Mouse (Mus musculus) thymus, adult 2 months (tissue): ENCODE data around the gene Ccdc148. TPM values are rescaled to one million over a fixed set of nuclear protein-coding genes. Genes with fewer than 3 reads are reported as not detected.

Experiments
- DNase-seq: peaks from one replicate; pipeline ENCODE4 v3.0.0; 2021
- H3K27ac ChIP-seq: fragments of 200-500 bp; 2 replicates; pipeline ENCODE4 v1.5.1; 2012; ENCODE audit warnings: low read length, control low read depth; ENCODE audit not compliant: control insufficient read depth, insufficient read depth
- H3K27me3 ChIP-seq: fragments of 200-500 bp; 2 replicates; pipeline ENCODE4 v1.6.1; 2012; ENCODE audit warnings: mild to moderate bottlenecking, low read length, moderate library complexity, mixed read lengths; ENCODE audit not compliant: control insufficient read depth, insufficient read depth
- H3K36me3 ChIP-seq: fragments of 200-500 bp; 2 replicates; pipeline ENCODE4 v1.6.1; 2012; ENCODE audit warnings: mild to moderate bottlenecking, low read length, moderate library complexity; ENCODE audit not compliant: control insufficient read depth, insufficient read depth
- H3K4me1 ChIP-seq: fragments of 200-500 bp; replicated peaks from 2 replicates; pipeline ENCODE4 v1.6.1; 2012; ENCODE audit warnings: low read length; ENCODE audit not compliant: control insufficient read depth, insufficient read depth
- H3K4me3 ChIP-seq: fragments of 200-500 bp; 2 replicates; pipeline ENCODE4 v1.5.1; 2012; ENCODE audit warnings: mild to moderate bottlenecking, low read length, control low read depth, moderate library complexity; ENCODE audit not compliant: control insufficient read depth, insufficient read depth
- CTCF ChIP-seq: fragments of 200-500 bp; IDR thresholded peaks from 2 replicates; pipeline ENCODE4 v1.5.1; 2012; ENCODE audit warnings: mild to moderate bottlenecking, control low read depth, low read length, moderate library complexity, borderline replicate concordance; ENCODE audit not compliant: control insufficient read depth, poor library complexity, insufficient read depth; ENCODE audit errors: extremely low read depth
- POLR2A ChIP-seq: fragments of 200-500 bp; IDR thresholded peaks from 2 replicates; pipeline ENCODE4 v1.6.1; 2012; ENCODE audit warnings: mild to moderate bottlenecking, low read length, control low read depth, moderate library complexity; ENCODE audit not compliant: control insufficient read depth, poor library complexity, insufficient read depth; ENCODE audit errors: extremely low read depth
- WGBS: fragments of 180-500 bp; shearing (Covaris S2); methylation state at CpG from one replicate; pipeline ENCODE4 v1.1.7; 2018; 5-methylcytosine and 5-hydroxymethylcytosine counted together
- polyA plus RNA-seq: library from polyadenylated mRNA; depleted of rRNA; stranded (reverse); fragments of >200 nt; gene quantifications from 2 replicates; pipeline ENCODE4 v1.2.3, GENCODE M21; 2012

The Ccdc148 gene
- polyA plus RNA-seq, 1 experiment: 0.36 TPM

DNA sequence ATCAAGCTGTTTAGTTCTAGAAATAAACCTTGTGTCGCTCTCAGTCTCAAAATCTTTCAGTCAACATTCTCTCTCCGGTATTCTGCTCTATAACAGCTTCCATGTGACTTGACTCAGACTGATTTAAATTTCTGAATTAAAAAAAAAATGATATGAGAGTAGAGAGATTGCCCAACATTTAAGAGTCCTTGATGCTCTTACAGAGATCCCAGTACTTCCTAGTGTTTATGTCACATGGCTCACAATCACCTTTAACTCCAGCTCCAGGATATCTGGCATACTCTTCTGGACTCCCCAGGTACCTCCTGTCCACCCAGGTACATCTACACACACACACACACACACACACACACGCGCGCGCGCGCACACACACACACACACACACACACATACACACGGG, 248.1 kb downstream of the Ccdc148 start:
- H3K27me3 ChIP-seq: no peaks in the 10 kb centered on the region
- H3K27ac ChIP-seq: no peak overlapping the region
- TF ChIP-seq POLR2A (no peak), CTCF (no peak)
- H3K4me3 ChIP-seq: no peak overlapping the region
- no peaks in the 10 kb centered on the region for H3K36me3 ChIP-seq
- peaks cover 2% of the 10 kb centered on the region; the same call in 1 of the 2 replicates for H3K4me1 ChIP-seq
- DNase-seq: no peak
- 89% methylated on average over 9 of the region's 9 CpGs for WGBS

GRCm38 (mm10) chr2:58906814-58907516, 253.5 kb downstream of the Ccdc148 start:
- no peaks in the 10 kb centered on the region for H3K27me3 ChIP-seq
- H3K36me3 ChIP-seq: no peaks in the 10 kb centered on the region
- H3K4me1 ChIP-seq: peaks cover 6% of the 10 kb centered on the region
- H3K27ac ChIP-seq: peak overlapping the region; percentile 49
- WGBS: 5% methylated on average over 14 of the region's 14 CpGs
- peak; percentile 13 for DNase-seq
- TF ChIP-seq POLR2A (no peak), CTCF (no peak)
- 0 out of 2 replicates have a peak overlapping the region, but pooled peaks have one; percentile 8 for H3K4me3 ChIP-seq

DNA sequence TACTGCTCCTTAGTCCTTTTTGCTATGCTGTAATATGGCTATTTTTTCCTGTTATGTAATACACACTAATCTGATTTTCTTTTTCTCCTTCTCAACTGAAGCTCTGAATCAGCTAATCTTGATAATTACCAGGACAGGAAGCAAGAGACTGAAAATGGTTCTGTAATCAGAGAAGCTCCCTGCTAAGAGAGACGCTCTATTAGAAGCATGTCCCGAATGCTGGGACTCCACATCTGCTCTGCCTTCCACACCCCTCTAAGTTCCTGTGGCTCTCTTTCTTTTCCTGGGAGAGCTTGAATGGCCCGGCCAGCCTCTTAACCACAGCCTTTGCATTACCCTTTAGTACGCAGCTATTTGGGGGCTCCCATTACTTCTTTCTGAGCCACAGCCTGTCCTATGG, 255.4 kb downstream of the Ccdc148 start:
- TF ChIP-seq POLR2A: no peak
- no peak for TF ChIP-seq CTCF
- H3K27me3 ChIP-seq: no peaks in the 10 kb centered on the region
- H3K36me3 ChIP-seq: no peaks in the 10 kb centered on the region
- DNase-seq: no peak
- H3K27ac ChIP-seq: no peak overlapping the region
- H3K4me1 ChIP-seq: peaks cover 6% of the 10 kb centered on the region
- H3K4me3 ChIP-seq: no peak overlapping the region
- 70% methylated on average over 4 of the region's 4 CpGs for WGBS

- Histone ChIP-seq H3K27me3 (no peaks in the 10 kb centered on the region), H3K27ac (no peak overlapping the region), H3K4me3 (no peak overlapping the region), H3K4me1 (no peaks in the 10 kb centered on the region), H3K36me3 (no peaks in the 10 kb centered on the region)
- WGBS: 87% methylated on average over 3 of the region's 3 CpGs
- no peak for DNase-seq
- TF ChIP-seq POLR2A (no peak), CTCF (no peak)
Observed at GRCm38 (mm10) chr2:58879876-58880275, 280.6 kb downstream of the Ccdc148 start.

GRCm38 (mm10) chr2:58859134-58859533, 301.3 kb downstream of the Ccdc148 start, which contains the start of gene Gm11099:
TSS of gene Gm11099 (plus strand) at chr2:58859434.
- no peak for TF ChIP-seq CTCF
- TF ChIP-seq POLR2A: no peak
- WGBS: 96% methylated on average over 5 of the region's 5 CpGs

DNA sequence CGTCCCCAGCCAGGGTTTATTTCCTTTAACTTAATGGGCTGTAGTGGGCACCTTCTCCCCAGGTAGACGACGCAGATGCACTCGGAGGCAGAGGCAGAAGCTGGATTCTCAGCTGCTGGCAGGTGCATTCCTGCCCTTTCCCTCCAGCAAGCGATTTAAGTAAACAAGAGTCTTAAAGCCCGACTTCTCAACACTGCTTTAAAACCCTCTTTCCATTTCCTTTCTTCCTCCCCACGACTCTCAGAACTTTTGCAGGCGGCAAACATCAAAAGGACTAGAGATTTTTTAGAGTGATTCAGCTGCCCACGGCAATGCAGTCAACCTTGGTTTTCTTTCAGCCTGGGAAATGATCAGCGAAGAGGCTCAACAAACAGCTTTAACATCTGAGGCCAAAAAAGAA, 316.0 kb downstream of the Ccdc148 start:
- 16% methylated on average over 10 of the region's 10 CpGs for WGBS
- Histone ChIP-seq H3K27ac (no peak overlapping the region), H3K4me3 (no peak overlapping the region), H3K36me3 (no peaks in the 10 kb centered on the region), H3K27me3 (no peaks in the 10 kb centered on the region), H3K4me1 (peaks cover 2% of the 10 kb centered on the region; the same call in 1 of the 2 replicates)
- DNase-seq: peak; percentile 17
- no peak for TF ChIP-seq CTCF
- no peak for TF ChIP-seq POLR2A

More at GRCm38 (mm10) chr2:58859134-58859533, 301.3 kb downstream of the Ccdc148 start, which contains the start of gene Gm11099:
- no peak within 1 kb of the TSS for H3K27ac ChIP-seq
- H3K27me3 ChIP-seq: no peaks in the 10 kb centered on the region
- H3K4me3 ChIP-seq: no peak within 1 kb of the TSS
- DNase-seq: no peak
- H3K4me1 ChIP-seq: no peaks in the 10 kb centered on the region
- no peaks in the 10 kb centered on the region for H3K36me3 ChIP-seq

DNA sequence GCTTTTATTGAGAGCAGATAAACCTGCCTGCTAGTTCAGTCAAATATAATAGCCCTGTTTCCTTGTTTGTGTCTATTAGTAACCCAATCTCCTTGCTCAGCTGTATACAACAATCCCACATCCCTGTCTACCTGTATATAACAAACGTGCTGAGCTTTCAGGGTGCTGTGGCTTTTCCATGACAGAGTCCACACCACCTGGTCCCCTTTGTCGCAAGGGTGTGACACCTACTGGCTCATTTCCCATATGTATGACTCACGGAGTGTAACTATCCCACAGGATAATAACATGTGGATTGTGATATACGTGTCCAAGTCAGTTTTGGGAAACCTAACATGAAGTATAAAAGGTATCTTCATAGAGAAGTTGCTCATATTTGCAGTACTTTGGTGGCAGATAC, 318.0 kb downstream of the Ccdc148 start:
- Histone ChIP-seq H3K36me3 (no peaks in the 10 kb centered on the region), H3K4me3 (no peak overlapping the region), H3K27me3 (no peaks in the 10 kb centered on the region), H3K27ac (no peak overlapping the region), H3K4me1 (peaks cover 2% of the 10 kb centered on the region; the same call in 1 of the 2 replicates)
- 89% methylated on average over 4 of the region's 4 CpGs for WGBS
- no peak for DNase-seq
- TF ChIP-seq POLR2A (no peak), CTCF (no peak)
